Mouse (Mus musculus) thymus, postnatal 25 days (tissue): Measurements from ENCODE around the gene Olfr1197.

Source experiments
- DNase-seq: peaks from one replicate; pipeline ENCODE4 v3.0.0; 2022

Olfr1197 gene

DNA sequence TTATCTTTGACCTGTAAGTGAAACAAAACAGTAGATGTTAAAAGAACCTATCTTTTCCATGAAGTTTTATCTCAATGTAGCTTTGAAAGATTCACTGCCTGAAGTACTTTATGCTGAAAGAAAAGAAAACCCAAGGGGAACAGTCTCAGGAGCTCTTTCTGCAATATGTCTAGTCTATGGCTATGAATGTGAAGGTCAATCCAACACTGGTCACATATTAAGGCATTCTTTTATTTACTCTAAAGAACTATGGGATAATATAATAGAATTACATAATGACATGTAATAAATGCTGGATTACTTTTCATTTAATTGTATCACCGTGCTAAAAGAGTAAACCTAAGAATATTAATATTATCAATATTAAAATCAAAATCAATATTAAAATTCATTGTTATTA, at the start of gene Olfr1197:
Gene Olfr1197 (minus strand): TSS at position 101 of the 400 bp plus-strand sequence.
- no peak for DNase-seq

DNA sequence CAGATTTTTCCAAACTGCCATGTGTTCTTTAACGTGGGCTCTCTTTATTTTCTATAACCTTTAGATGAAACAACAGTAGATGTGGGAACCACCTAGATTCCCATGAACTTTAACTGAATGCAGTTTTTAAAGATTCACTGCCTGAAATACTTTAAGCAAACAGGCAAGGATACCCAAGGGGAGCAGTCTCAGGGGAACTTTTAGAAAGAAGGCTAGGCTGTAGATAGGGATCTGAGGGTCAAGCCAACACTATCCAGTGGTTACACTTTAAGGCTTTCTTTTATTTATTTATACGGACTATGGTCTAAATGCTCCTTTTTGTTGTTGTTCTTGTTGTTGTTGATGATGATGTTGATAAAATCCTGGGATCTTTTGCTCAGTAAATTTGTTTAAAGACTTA, 38.2 kb upstream of the Olfr1197 start, which contains the start of gene Olfr1200:
Gene Olfr1200 (minus strand): TSS at position 101 of the 400 bp plus-strand sequence.
- no peak for DNase-seq

DNA sequence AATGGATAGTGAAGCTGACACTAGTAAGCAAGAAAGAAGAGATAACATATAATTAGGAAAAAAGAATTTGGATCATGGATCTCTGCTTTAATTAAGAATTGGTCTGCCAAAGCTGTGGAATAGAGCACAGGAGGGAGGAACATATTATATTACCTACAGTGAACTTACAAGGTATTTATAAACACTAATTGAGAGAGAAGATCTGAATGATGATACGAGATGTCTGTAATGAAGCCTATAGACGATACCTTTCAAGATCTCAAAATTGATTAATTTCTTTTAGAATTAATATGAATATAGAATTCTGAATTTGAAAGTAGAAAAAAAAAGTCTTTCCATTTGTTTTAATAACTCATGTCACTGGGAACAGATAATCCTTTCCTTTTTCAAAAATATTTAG, 28.2 kb upstream of the Olfr1197 start, which contains the start of gene Olfr1199:
Gene Olfr1199 (minus strand): TSS at position 101 of the 400 bp plus-strand sequence.
- no peak for DNase-seq

DNA sequence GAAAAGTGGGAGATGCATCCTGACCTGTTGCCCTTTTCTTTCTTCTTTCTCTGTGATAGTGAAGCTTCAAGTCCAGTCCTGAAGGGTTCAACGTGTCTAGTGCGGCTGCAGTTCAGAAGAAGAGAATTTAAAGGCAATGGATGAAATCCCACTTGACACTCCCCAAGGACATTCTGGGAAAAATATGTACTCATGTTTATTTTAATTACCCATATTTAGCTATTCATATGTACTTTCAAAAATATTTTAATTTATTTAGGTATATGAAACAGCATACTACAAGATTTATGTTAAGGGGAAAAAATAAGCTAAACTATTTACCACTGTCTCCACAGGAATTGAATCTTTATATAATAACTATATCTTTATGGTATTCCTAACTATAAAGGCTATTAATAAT, 19.1 kb upstream of the Olfr1197 start, which contains the start of gene Olfr1198:
Gene Olfr1198 (minus strand): TSS at position 101 of the 400 bp plus-strand sequence.
- no peak for DNase-seq

DNA sequence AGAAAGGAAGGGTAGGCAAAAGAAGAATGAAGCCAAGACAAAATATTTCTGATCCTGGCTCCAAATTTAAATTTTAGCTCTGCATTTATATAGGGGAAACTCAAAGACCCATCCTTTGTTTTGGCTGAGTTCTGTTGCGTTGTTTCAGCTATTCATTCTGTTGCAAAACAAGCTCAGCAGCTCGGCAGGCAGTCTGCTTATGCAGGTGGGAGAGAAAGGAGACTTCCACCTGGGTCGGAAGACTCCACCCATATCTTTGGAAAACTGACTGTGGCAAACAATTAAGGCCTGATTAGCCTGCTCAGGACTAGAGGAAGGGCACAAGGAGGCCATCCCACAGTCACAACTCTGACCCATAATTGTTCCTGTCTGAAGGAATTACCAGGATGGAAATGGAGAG, 11.2 kb upstream of the Olfr1197 start:
- DNase-seq, result no peak

DNA sequence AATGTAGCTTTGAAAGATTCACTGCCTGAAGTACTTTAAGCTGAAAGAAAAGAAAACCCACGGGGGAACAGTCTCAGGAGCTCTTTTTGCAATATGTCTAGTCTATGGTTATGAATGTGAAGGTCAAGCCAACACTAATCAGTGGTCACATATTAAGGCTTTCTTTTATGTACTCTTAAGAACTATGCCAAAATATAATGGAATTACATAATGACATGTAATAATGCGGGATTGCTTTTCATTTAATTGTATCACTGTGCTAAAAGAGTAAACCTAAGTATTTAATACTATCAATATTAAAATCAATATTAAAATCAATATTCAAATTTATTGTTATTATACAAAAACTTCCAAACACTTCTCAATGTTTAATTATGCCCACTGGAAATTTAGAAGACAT, 27.7 kb downstream of the Olfr1197 start, which contains the start of gene Olfr1196:
Gene Olfr1196 (minus strand): TSS at position 101 of the 400 bp plus-strand sequence.
- no peak for DNase-seq

DNA sequence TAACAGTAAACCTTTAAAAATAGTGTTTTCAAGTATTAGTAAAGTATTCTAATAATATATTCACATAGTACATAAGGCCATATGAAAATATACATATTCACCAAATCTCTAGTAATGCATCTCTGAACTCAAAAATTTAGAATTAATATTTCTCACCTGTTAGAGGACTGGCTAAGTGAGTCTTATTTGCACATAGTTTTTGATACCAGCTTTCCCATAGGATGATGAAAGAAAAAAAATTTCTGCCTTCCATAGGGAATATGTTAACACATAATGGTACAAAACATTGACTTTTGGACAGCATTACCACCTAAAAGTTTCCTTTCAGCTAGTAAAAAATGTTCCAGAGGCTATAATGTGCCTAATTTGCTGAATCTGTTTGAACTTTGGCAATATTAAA, 43.1 kb downstream of the Olfr1197 start, which contains the start of gene Olfr1195:
Gene Olfr1195 (minus strand): TSS at position 101 of the 400 bp plus-strand sequence.
- no peak for DNase-seq
